Comparison of ENCODE assay signal across 8 mouse cellular contexts in genomic region chr19:9283176-9283575, GRCm38 (mm10).
DNase-seq lines count a peak whose midpoint lies in the region; ATAC-seq and TF ChIP-seq lines count a peak whose summit lies in the region.
"Not testable (repeated sequence)": the region's sequence is repeated elsewhere in the genome, so short reads cannot be mapped to it uniquely, and the experiment has no call there.

No protein-coding gene starts in this region.

- not testable (repeated sequence) for TF ChIP-seq POLR2A in cerebellum, adult 2 months (IDR thresholded peaks at IDR 0.05; ENCODE audit: borderline replicate concordance, insufficient read depth, low read length); lung, adult 2 months (IDR thresholded peaks at IDR 0.05; ENCODE audit: borderline replicate concordance, extremely low read depth, low read depth, low read length)

- not testable (repeated sequence) for H3K9me3 ChIP-seq in G1E (replicated peaks)

- 86% methylated on average over 24 of the region's 24 CpGs for WGBS in cerebellum, adult 2 months
- WGBS in lung, adult 2 months: 86% methylated on average over 24 of the region's 24 CpGs

- not testable (repeated sequence) for H3K27me3 ChIP-seq in G1E (ENCODE audit: insufficient read depth, low read length); cerebellum, adult 2 months (ENCODE audit: control insufficient read depth, insufficient read depth, low read length)

- not testable (repeated sequence) for H3K36me3 ChIP-seq in G1E (replicated peaks)

- not testable (repeated sequence) for H3K4me1 ChIP-seq in G1E (ENCODE audit: insufficient read depth, low read depth, low read length); cerebellum, adult 2 months (ENCODE audit: control insufficient read depth, insufficient read depth, low read length); lung, adult 2 months (ENCODE audit: control insufficient read depth, insufficient read depth, low read length)

- peak; percentile 68 for ATAC-seq in G1E (ENCODE audit: extremely low read depth, insufficient number of reproducible peaks, low FRiP score, poor library complexity, severe bottlenecking)

- TF ChIP-seq CTCF in G1E (IDR thresholded peaks at IDR 0.05; ENCODE audit: low read depth, low read length); cerebellum, adult 2 months (IDR thresholded peaks at IDR 0.05; ENCODE audit: borderline replicate concordance, insufficient read depth, low read depth, low read length); lung, adult 2 months (IDR thresholded peaks at IDR 0.05; ENCODE audit: insufficient read depth, low read length): not testable (repeated sequence)

- not testable (repeated sequence) for H3K4me3 ChIP-seq in G1E (ENCODE audit: low read depth, low read length); cerebellum, adult 2 months (replicated peaks; ENCODE audit: insufficient read depth, low read depth, low read length); lung, adult 2 months (replicated peaks; ENCODE audit: extremely low read depth, low read depth, low read length)

- DNase-seq in G1E (ENCODE audit: low spot score): not testable (repeated sequence)
- peak; percentile 21 to 58 for DNase-seq in cerebellum, adult 2 months
- peak; percentile 8 to 24 for DNase-seq in frontal cortex, postnatal 36 days (ENCODE audit: low spot score in 2 of 2)
- DNase-seq in heart, postnatal 4 days: peak; percentile 14
- peak; percentile 10 for DNase-seq in layer of hippocampus, adult 9-11 months
- DNase-seq in lung, adult 2 months: peak; percentile 37
- peak; percentile 3 for DNase-seq in right cerebral cortex, adult 18-20 months
- DNase-seq in thymus, postnatal 25 days: peak; percentile 28

- H3K27ac ChIP-seq in cerebellum, adult 2 months (ENCODE audit: insufficient read depth, low read length): not testable (repeated sequence)
